Mouse (Mus musculus): ENCODE results near the gene Tmem270. TPM values are rescaled to one million over a fixed set of nuclear protein-coding genes. Genes with fewer than 3 reads are reported as not detected.

Gene Tmem270
- polyA plus RNA-seq (2015; fragmentation: Nextera tagmentation; extraction: Ambion mirVana), result not detected in 2 replicates

GRCm38 (mm10) chr5:134906633-134907032, at the start of gene Tmem270:
Gene Tmem270, minus strand, starts transcription at chr5:134906733.
- H3K27ac ChIP-seq, result no peak within 1 kb of the TSS
- 0 out of 2 replicates have a peak, but pooled peaks cover 4% of the 10 kb centered on the region for H3K27me3 ChIP-seq
- peaks cover 18% of the 10 kb centered on the region for H3K4me1 ChIP-seq (replicated peaks)
- DNase-seq, result no peak
- ATAC-seq (ENCODE audit: low read depth), result no peak
- no peak within 1 kb of the TSS for H3K4me3 ChIP-seq (replicated peaks)
- no peak within 1 kb of the TSS for H3K4me2 ChIP-seq
- peaks cover 2% of the 10 kb centered on the region; the same call in 1 of the 2 replicates for H3K36me3 ChIP-seq
- WGBS (ENCODE audit: insufficient replicate concordance), result 72% methylated on average over 6 of the region's 6 CpGs
- no peaks in the 10 kb centered on the region for H3K9me3 ChIP-seq (replicated peaks)
- no peak within 1 kb of the TSS for H3K9ac ChIP-seq

GRCm38 (mm10) chr5:134955491-134955890, 49.0 kb upstream of the Tmem270 start:
- no peaks in the 10 kb centered on the region; the same call in 1 of the 2 replicates for H3K27me3 ChIP-seq
- 49% methylated on average over 5 of the region's 5 CpGs for WGBS (ENCODE audit: insufficient replicate concordance)
- no peak overlapping the region for H3K27ac ChIP-seq
- H3K9me3 ChIP-seq (replicated peaks), result no peaks in the 10 kb centered on the region
- no peak overlapping the region for H3K4me3 ChIP-seq (replicated peaks)
- H3K4me2 ChIP-seq, result no peak overlapping the region
- no peak overlapping the region for H3K9ac ChIP-seq
- DNase-seq (no peak), ATAC-seq (ENCODE audit: low read depth) (no peak)
- no peaks in the 10 kb centered on the region for H3K36me3 ChIP-seq
- H3K4me1 ChIP-seq (replicated peaks), result peaks cover 23% of the 10 kb centered on the region

GRCm38 (mm10) chr5:134951053-134951884, 44.7 kb upstream of the Tmem270 start:
- no peak overlapping the region for H3K4me3 ChIP-seq (replicated peaks)
- DNase-seq, result no peak

GRCm38 (mm10) chr5:134948085-134948439, 41.5 kb upstream of the Tmem270 start:
- Histone ChIP-seq H3K4me3 (replicated peaks) (no peak overlapping the region), H3K4me2 (no peak overlapping the region), H3K4me1 (replicated peaks) (peaks cover 41% of the 10 kb centered on the region), H3K9me3 (replicated peaks) (no peaks in the 10 kb centered on the region), H3K36me3 (no peaks in the 10 kb centered on the region), H3K27me3 (peaks cover 20% of the 10 kb centered on the region), H3K27ac (no peak overlapping the region), H3K9ac (no peak overlapping the region)
- 36% methylated on average over 4 of the region's 4 CpGs for WGBS (ENCODE audit: insufficient replicate concordance)
- ATAC-seq (ENCODE audit: low read depth) (no peak), DNase-seq (no peak)

More at GRCm38 (mm10) chr5:134951053-134951884, 44.7 kb upstream of the Tmem270 start:
- Histone ChIP-seq H3K27me3 (peaks cover 9% of the 10 kb centered on the region), H3K27ac (no peak overlapping the region), H3K36me3 (no peaks in the 10 kb centered on the region), H3K9me3 (replicated peaks) (no peaks in the 10 kb centered on the region), H3K4me1 (replicated peaks) (peaks cover 32% of the 10 kb centered on the region), H3K9ac (0 out of 2 replicates have a peak overlapping the region, but pooled peaks have one; percentile 4), H3K4me2 (peak overlapping the region; percentile 23)
- no peak; the same call in 1 of the 2 replicates for ATAC-seq (ENCODE audit: low read depth)
- 15% methylated on average over 19 of the region's 19 CpGs for WGBS (ENCODE audit: insufficient replicate concordance)

GRCm38 (mm10) chr5:134947420-134948084, 41.0 kb upstream of the Tmem270 start:
- H3K27ac ChIP-seq, result no peak overlapping the region
- 35% methylated on average over 5 of the region's 5 CpGs for WGBS (ENCODE audit: insufficient replicate concordance)
- no peak for ATAC-seq (ENCODE audit: low read depth)
- no peak overlapping the region for H3K4me3 ChIP-seq (replicated peaks)
- H3K4me2 ChIP-seq, result no peak overlapping the region
- no peak overlapping the region for H3K9ac ChIP-seq
- DNase-seq, result no peak
- no peaks in the 10 kb centered on the region for H3K9me3 ChIP-seq (replicated peaks)
- H3K27me3 ChIP-seq, result peaks cover 20% of the 10 kb centered on the region
- no peaks in the 10 kb centered on the region for H3K36me3 ChIP-seq
- H3K4me1 ChIP-seq (replicated peaks), result peaks cover 41% of the 10 kb centered on the region

- Histone ChIP-seq H3K4me3 (replicated peaks) (no peak within 1 kb of the TSS), H3K9ac (no peak within 1 kb of the TSS), H3K9me3 (replicated peaks) (no peaks in the 10 kb centered on the region), H3K36me3 (no peaks in the 10 kb centered on the region), H3K4me2 (no peak within 1 kb of the TSS), H3K4me1 (replicated peaks) (peaks cover 41% of the 10 kb centered on the region), H3K27ac (no peak within 1 kb of the TSS), H3K27me3 (peaks cover 20% of the 10 kb centered on the region)
- 45% methylated on average over 11 of the region's 11 CpGs for WGBS (ENCODE audit: insufficient replicate concordance)
- DNase-seq, result no peak
- ATAC-seq (ENCODE audit: low read depth), result no peak
These were observed 40.3 kb upstream of the Tmem270 start, which contains the start of gene Cldn4 for GRCm38 (mm10) chr5:134946857-134947255. Gene Cldn4, minus strand, starts transcription at chr5:134946934.

- Histone ChIP-seq H3K27ac (no peak overlapping the region), H3K36me3 (no peaks in the 10 kb centered on the region), H3K27me3 (peaks cover 20% of the 10 kb centered on the region), H3K4me2 (no peak overlapping the region), H3K4me1 (replicated peaks) (peaks cover 36% of the 10 kb centered on the region), H3K9me3 (replicated peaks) (no peaks in the 10 kb centered on the region), H3K4me3 (replicated peaks) (no peak overlapping the region), H3K9ac (no peak overlapping the region)
- 45% methylated on average over 43 of the region's 43 CpGs for WGBS (ENCODE audit: insufficient replicate concordance)
- DNase-seq (no peak), ATAC-seq (ENCODE audit: low read depth) (0 out of 2 replicates have a peak, but pooled peaks have one; percentile 8)
These were observed 39.7 kb upstream of the Tmem270 start for GRCm38 (mm10) chr5:134946063-134946856.

GRCm38 (mm10) chr5:134945266-134945959, 38.9 kb upstream of the Tmem270 start:
- DNase-seq (no peak), ATAC-seq (ENCODE audit: low read depth) (peak; percentile 43; the same call in 1 of the 2 replicates)
- Histone ChIP-seq H3K4me1 (replicated peaks) (peaks cover 34% of the 10 kb centered on the region), H3K9me3 (replicated peaks) (no peaks in the 10 kb centered on the region), H3K4me2 (no peak overlapping the region), H3K9ac (no peak overlapping the region), H3K36me3 (no peaks in the 10 kb centered on the region), H3K4me3 (replicated peaks) (no peak overlapping the region), H3K27me3 (peaks cover 20% of the 10 kb centered on the region), H3K27ac (no peak overlapping the region)
- 54% methylated on average over 18 of the region's 19 CpGs for WGBS (ENCODE audit: insufficient replicate concordance)

- H3K36me3 ChIP-seq, result no peaks in the 10 kb centered on the region
- no peak overlapping the region for H3K4me2 ChIP-seq
- H3K9ac ChIP-seq, result no peak overlapping the region
- no peak overlapping the region for H3K4me3 ChIP-seq (replicated peaks)
- peaks cover 34% of the 10 kb centered on the region for H3K4me1 ChIP-seq (replicated peaks)
- 34% methylated on average over 5 of the region's 5 CpGs for WGBS (ENCODE audit: insufficient replicate concordance)
- peaks cover 20% of the 10 kb centered on the region for H3K27me3 ChIP-seq
- no peak overlapping the region for H3K27ac ChIP-seq
- no peak for ATAC-seq (ENCODE audit: low read depth)
- DNase-seq, result no peak
- H3K9me3 ChIP-seq (replicated peaks), result no peaks in the 10 kb centered on the region
These were observed 37.6 kb upstream of the Tmem270 start for GRCm38 (mm10) chr5:134944179-134944578.

GRCm38 (mm10) chr5:134942740-134943139, 36.2 kb upstream of the Tmem270 start:
- 68% methylated on average over 2 of the region's 2 CpGs for WGBS (ENCODE audit: insufficient replicate concordance)
- H3K36me3 ChIP-seq, result no peaks in the 10 kb centered on the region
- H3K4me3 ChIP-seq (replicated peaks), result no peak overlapping the region
- H3K9me3 ChIP-seq (replicated peaks), result no peaks in the 10 kb centered on the region
- ATAC-seq (ENCODE audit: low read depth) (no peak), DNase-seq (no peak)
- H3K4me1 ChIP-seq (replicated peaks), result peaks cover 29% of the 10 kb centered on the region
- H3K27me3 ChIP-seq, result peaks cover 20% of the 10 kb centered on the region
- H3K27ac ChIP-seq, result no peak overlapping the region; the same call in 1 of the 2 replicates
- H3K9ac ChIP-seq, result no peak overlapping the region
- no peak overlapping the region for H3K4me2 ChIP-seq

Measured in liver, embryonic 13.5 days (tissue).